Mouse (Mus musculus): Measurements from ENCODE around the gene 9930111J21Rik1.
"Not testable (repeated sequence)": the region's sequence is repeated elsewhere in the genome, so short reads cannot be mapped to it uniquely, and the experiment has no call there.

9930111J21Rik1 gene

GRCm38 (mm10) chr11:48979251-48979650 lies at the start of gene 9930111J21Rik1:
9930111J21Rik1 (minus strand) TSS chr11:48979398.
- not testable (repeated sequence) for DNase-seq (ENCODE audit: low read depth, low spot score)

- DNase-seq (ENCODE audit: low read depth, low spot score), result not testable (repeated sequence)
Observed at GRCm38 (mm10) chr11:49012074-49012473, 32.9 kb upstream of the 9930111J21Rik1 start.

GRCm38 (mm10) chr11:49006785-49007184 lies 27.6 kb upstream of the 9930111J21Rik1 start:
- not testable (repeated sequence) for DNase-seq (ENCODE audit: low read depth, low spot score)

- not testable (repeated sequence) for DNase-seq (ENCODE audit: low read depth, low spot score)
Observed at GRCm38 (mm10) chr11:49006317-49006716, 27.1 kb upstream of the 9930111J21Rik1 start.

- not testable (repeated sequence) for DNase-seq (ENCODE audit: low read depth, low spot score)
Observed at GRCm38 (mm10) chr11:49000411-49000810, 21.2 kb upstream of the 9930111J21Rik1 start.

GRCm38 (mm10) chr11:48994018-48994417 lies 14.8 kb upstream of the 9930111J21Rik1 start, which contains the start of gene Tgtp1:
Tgtp1 (minus strand) TSS chr11:48994172.
- DNase-seq (ENCODE audit: low read depth, low spot score), result not testable (repeated sequence)

- DNase-seq (ENCODE audit: low read depth, low spot score), result not testable (repeated sequence)
Observed at GRCm38 (mm10) chr11:48993296-48993695, 14.1 kb upstream of the 9930111J21Rik1 start.

GRCm38 (mm10) chr11:48991740-48992520 lies 12.7 kb upstream of the 9930111J21Rik1 start, which contains the start of gene Gm12185:
Gm12185 (minus strand) TSS chr11:48992226.
- DNase-seq (ENCODE audit: low read depth, low spot score), result not testable (repeated sequence)

GRCm38 (mm10) chr11:48989981-48990380 lies 10.8 kb upstream of the 9930111J21Rik1 start:
- DNase-seq (ENCODE audit: low read depth, low spot score), result not testable (repeated sequence)

- not testable (repeated sequence) for DNase-seq (ENCODE audit: low read depth, low spot score)
Observed at GRCm38 (mm10) chr11:48988219-48988618, 9.0 kb upstream of the 9930111J21Rik1 start.

- DNase-seq (ENCODE audit: low read depth, low spot score), result not testable (repeated sequence)
Observed at GRCm38 (mm10) chr11:48982848-48983247, 3.6 kb upstream of the 9930111J21Rik1 start.

- not testable (repeated sequence) for DNase-seq (ENCODE audit: low read depth, low spot score)
Observed at GRCm38 (mm10) chr11:48980052-48980451, 854 bp upstream of the 9930111J21Rik1 start.

GRCm38 (mm10) chr11:48978240-48978939 lies 808 bp downstream of the 9930111J21Rik1 start, which contains the start of gene Olfr56:
Olfr56 (plus strand) TSS chr11:48978889.
- not testable (repeated sequence) for DNase-seq (ENCODE audit: low read depth, low spot score)

GRCm38 (mm10) chr11:48974686-48975085 lies 4.5 kb downstream of the 9930111J21Rik1 start:
- DNase-seq (ENCODE audit: low read depth, low spot score), result not testable (repeated sequence)

GRCm38 (mm10) chr11:48946090-48946489 lies 33.1 kb downstream of the 9930111J21Rik1 start, which contains the start of gene Psme2b:
Psme2b (minus strand) TSS chr11:48946190.
- not testable (repeated sequence) for DNase-seq (ENCODE audit: low read depth, low spot score)

GRCm38 (mm10) chr11:48939286-48939685 lies 39.9 kb downstream of the 9930111J21Rik1 start:
- DNase-seq (ENCODE audit: low read depth, low spot score), result not testable (repeated sequence)

GRCm38 (mm10) chr11:48935291-48935690 lies 43.9 kb downstream of the 9930111J21Rik1 start:
- not testable (repeated sequence) for DNase-seq (ENCODE audit: low read depth, low spot score)

- not testable (repeated sequence) for DNase-seq (ENCODE audit: low read depth, low spot score)
Observed at GRCm38 (mm10) chr11:48933923-48934322, 45.3 kb downstream of the 9930111J21Rik1 start.

GRCm38 (mm10) chr11:48933422-48933821 lies 45.8 kb downstream of the 9930111J21Rik1 start:
- not testable (repeated sequence) for DNase-seq (ENCODE audit: low read depth, low spot score)

- not testable (repeated sequence) for DNase-seq (ENCODE audit: low read depth, low spot score)
Observed at GRCm38 (mm10) chr11:48928068-48928467, 51.1 kb downstream of the 9930111J21Rik1 start.

- DNase-seq (ENCODE audit: low read depth, low spot score), result not testable (repeated sequence)
Observed at GRCm38 (mm10) chr11:48926437-48926836, 52.8 kb downstream of the 9930111J21Rik1 start.

- not testable (repeated sequence) for DNase-seq (ENCODE audit: low read depth, low spot score)
Observed at GRCm38 (mm10) chr11:48923818-48924217, 55.4 kb downstream of the 9930111J21Rik1 start.

Measured in mesoderm, embryonic 11.5 days (tissue).